Mouse (Mus musculus) limb, embryonic 10.5 days (tissue): ENCODE results near the gene Vwa5a. TPM values are rescaled to one million over a fixed set of nuclear protein-coding genes. Genes with fewer than 3 reads are reported as not detected.

Experiments
- DNase-seq: peaks from one replicate; pipeline ENCODE4 v3.0.0-alpha.2; 2017; ENCODE audit warnings: low spot score
- H3K27ac ChIP-seq: fragments of 300-500 bp; sonication (generic); 2 replicates; pipeline ENCODE4 v1.5.1; 2016; ENCODE audit warnings: mild to moderate bottlenecking
- H3K27me3 ChIP-seq: fragments of 300-500 bp; sonication (generic); 2 replicates; pipeline ENCODE4 v1.6.1; 2016; ENCODE audit warnings: low read depth, mild to moderate bottlenecking; ENCODE audit not compliant: poor library complexity, severe bottlenecking
- H3K36me3 ChIP-seq: fragments of 300-500 bp; sonication (generic); 2 replicates; pipeline ENCODE4 v1.6.1; 2016; ENCODE audit warnings: mild to moderate bottlenecking, moderate library complexity
- H3K4me1 ChIP-seq: fragments of 300-500 bp; sonication (generic); 2 replicates; pipeline ENCODE4 v1.6.1; 2016
- H3K4me3 ChIP-seq: fragments of 300-500 bp; sonication (generic); 2 replicates; pipeline ENCODE4 v1.5.1; 2016; ENCODE audit warnings: mild to moderate bottlenecking, moderate library complexity
- H3K9me3 ChIP-seq: fragments of 300-500 bp; sonication (generic); replicated peaks from 2 replicates; pipeline ENCODE4 v1.6.1; 2016; ENCODE audit warnings: mild to moderate bottlenecking
- WGBS: fragments of 180-500 bp; shearing (Covaris S2); methylation state at CpG from one replicate; pipeline ENCODE4 v1.1.7; 2016; 5-methylcytosine and 5-hydroxymethylcytosine counted together
- polyA plus RNA-seq: library from polyadenylated mRNA; unstranded; fragments of >200 nt; fragmentation: Nextera tagmentation; extraction: Ambion mirVana; gene quantifications from 2 replicates; pipeline ENCODE4 v1.2.1, GENCODE M21; 2016

Gene Vwa5a
- 4.8 and 7.8 TPM in 2 replicates for polyA plus RNA-seq

DNA sequence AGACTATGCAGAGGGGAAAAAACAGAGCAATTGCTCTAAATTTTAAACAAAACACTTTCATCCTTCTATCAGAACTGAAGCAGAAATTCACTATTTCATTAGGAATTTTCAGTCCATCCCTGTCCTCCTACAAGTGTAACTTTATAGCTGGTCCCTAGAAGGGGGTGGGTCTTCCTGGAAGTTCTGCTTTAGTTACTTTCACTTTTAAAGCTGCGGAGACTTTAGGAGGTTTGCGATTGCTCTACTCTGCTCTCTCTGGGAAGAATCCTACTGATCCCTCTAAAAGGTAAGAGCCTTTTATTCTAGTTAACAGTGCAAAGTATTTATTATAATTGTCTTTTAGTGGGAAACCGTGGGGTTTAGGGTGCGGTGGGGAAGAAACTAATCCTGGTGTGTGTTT lies at the start of gene Vwa5a:
Gene Vwa5a, plus strand, starts transcription at position 167 of the 400 bp plus-strand sequence.
- Histone ChIP-seq H3K9me3 (no peaks in the 10 kb centered on the region), H3K36me3 (no peaks in the 10 kb centered on the region), H3K4me1 (peaks cover 6% of the 10 kb centered on the region; the same call in 1 of the 2 replicates), H3K27ac (no peak within 1 kb of the TSS), H3K4me3 (peak within 1 kb of the TSS; percentile 54), H3K27me3 (no peaks in the 10 kb centered on the region)
- no peak for DNase-seq
- 6% methylated on average over 4 of the region's 4 CpGs for WGBS

- H3K27me3 ChIP-seq: no peaks in the 10 kb centered on the region
- H3K27ac ChIP-seq: no peak overlapping the region
- H3K4me1 ChIP-seq: no peaks in the 10 kb centered on the region
- no peaks in the 10 kb centered on the region for H3K9me3 ChIP-seq
- WGBS: 90% methylated on average over 2 of the region's 2 CpGs
- H3K4me3 ChIP-seq: no peak overlapping the region
- no peaks in the 10 kb centered on the region for H3K36me3 ChIP-seq
- DNase-seq: no peak
Observed at GRCm38 (mm10) chr9:38672887-38673286, 45.2 kb upstream of the Vwa5a start.

GRCm38 (mm10) chr9:38674501-38674900 lies 43.6 kb upstream of the Vwa5a start, which contains the start of gene Olfr918:
TSS of gene Olfr918 (minus strand) at chr9:38674601.
- Histone ChIP-seq H3K4me1 (no peaks in the 10 kb centered on the region), H3K27me3 (no peaks in the 10 kb centered on the region), H3K4me3 (no peak within 1 kb of the TSS), H3K36me3 (no peaks in the 10 kb centered on the region), H3K9me3 (no peaks in the 10 kb centered on the region), H3K27ac (no peak within 1 kb of the TSS)
- DNase-seq: no peak
- 95% methylated on average over 2 of the region's 2 CpGs for WGBS

DNA sequence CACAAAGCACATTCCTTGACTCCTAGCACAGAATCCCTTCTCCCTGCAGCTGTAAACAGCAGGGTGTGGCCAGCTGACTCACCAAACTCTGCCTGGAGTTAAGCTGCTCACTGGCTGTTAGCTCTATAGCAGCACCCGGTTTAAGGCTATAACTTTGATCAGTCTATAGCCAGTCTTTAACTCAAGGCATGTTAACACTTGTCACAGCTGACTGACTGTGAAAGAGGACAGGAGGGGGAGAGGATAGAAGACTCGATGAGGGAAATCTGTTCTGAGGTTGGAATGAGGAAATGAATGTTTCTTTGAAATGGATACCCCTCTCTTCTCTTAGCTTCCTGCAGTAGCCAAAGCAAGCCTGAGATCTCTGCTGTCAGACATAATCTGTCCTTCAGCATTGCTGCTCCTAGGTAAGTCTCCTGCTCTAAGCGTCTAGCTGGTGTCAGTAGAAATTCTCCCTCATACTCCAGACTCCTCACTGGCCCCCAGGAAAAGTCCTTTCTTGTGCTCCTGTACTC lies 916 bp downstream of the Vwa5a start:
- Histone ChIP-seq H3K9me3 (no peaks in the 10 kb centered on the region), H3K27ac (no peak overlapping the region), H3K27me3 (no peaks in the 10 kb centered on the region), H3K4me1 (peaks cover 6% of the 10 kb centered on the region; the same call in 1 of the 2 replicates), H3K36me3 (no peaks in the 10 kb centered on the region), H3K4me3 (peak overlapping the region; percentile 54)
- no peak for DNase-seq
- 5% methylated on average over 3 of the region's 3 CpGs for WGBS

GRCm38 (mm10) chr9:38724044-38724443 lies 6.0 kb downstream of the Vwa5a start:
- no peaks in the 10 kb centered on the region for H3K9me3 ChIP-seq
- no peak overlapping the region for H3K27ac ChIP-seq
- no peak for DNase-seq
- H3K36me3 ChIP-seq: no peaks in the 10 kb centered on the region
- H3K4me3 ChIP-seq: no peak overlapping the region
- H3K27me3 ChIP-seq: no peaks in the 10 kb centered on the region
- 93% methylated on average over 1 of the region's 1 CpGs for WGBS
- 0 out of 2 replicates have a peak, but pooled peaks cover 1% of the 10 kb centered on the region for H3K4me1 ChIP-seq

GRCm38 (mm10) chr9:38728218-38728617 lies 10.2 kb downstream of the Vwa5a start:
- H3K9me3 ChIP-seq: no peaks in the 10 kb centered on the region
- H3K36me3 ChIP-seq: no peaks in the 10 kb centered on the region
- no peaks in the 10 kb centered on the region for H3K27me3 ChIP-seq
- 76% methylated on average over 3 of the region's 3 CpGs for WGBS
- H3K4me3 ChIP-seq: no peak overlapping the region
- no peak for DNase-seq
- no peaks in the 10 kb centered on the region for H3K4me1 ChIP-seq
- no peak overlapping the region for H3K27ac ChIP-seq

DNA sequence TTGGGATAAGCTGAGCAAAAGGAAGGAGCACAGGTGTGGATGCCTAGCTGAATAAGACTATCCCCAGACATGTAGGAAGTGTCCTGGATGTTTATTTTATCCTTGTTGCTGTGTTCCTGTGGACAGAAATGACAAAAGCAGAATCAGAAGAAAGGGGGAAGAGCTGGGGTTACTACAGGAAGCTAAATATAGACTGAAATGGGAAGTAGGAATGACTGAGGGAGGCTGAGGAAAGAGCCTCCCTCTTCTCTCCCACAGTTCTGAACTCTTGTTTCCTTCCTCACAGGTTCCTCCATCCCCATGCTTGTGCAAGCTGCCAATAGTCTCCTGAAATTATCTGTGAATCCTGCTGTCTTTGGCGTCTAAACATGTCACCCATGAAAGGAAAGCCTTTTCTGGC lies 23.3 kb downstream of the Vwa5a start:
- H3K36me3 ChIP-seq: no peaks in the 10 kb centered on the region
- no peak overlapping the region for H3K4me3 ChIP-seq
- no peaks in the 10 kb centered on the region for H3K4me1 ChIP-seq
- H3K27ac ChIP-seq: no peak overlapping the region
- WGBS: 95% methylated on average over 1 of the region's 1 CpGs
- DNase-seq: no peak
- H3K27me3 ChIP-seq: no peaks in the 10 kb centered on the region
- no peaks in the 10 kb centered on the region for H3K9me3 ChIP-seq

DNA sequence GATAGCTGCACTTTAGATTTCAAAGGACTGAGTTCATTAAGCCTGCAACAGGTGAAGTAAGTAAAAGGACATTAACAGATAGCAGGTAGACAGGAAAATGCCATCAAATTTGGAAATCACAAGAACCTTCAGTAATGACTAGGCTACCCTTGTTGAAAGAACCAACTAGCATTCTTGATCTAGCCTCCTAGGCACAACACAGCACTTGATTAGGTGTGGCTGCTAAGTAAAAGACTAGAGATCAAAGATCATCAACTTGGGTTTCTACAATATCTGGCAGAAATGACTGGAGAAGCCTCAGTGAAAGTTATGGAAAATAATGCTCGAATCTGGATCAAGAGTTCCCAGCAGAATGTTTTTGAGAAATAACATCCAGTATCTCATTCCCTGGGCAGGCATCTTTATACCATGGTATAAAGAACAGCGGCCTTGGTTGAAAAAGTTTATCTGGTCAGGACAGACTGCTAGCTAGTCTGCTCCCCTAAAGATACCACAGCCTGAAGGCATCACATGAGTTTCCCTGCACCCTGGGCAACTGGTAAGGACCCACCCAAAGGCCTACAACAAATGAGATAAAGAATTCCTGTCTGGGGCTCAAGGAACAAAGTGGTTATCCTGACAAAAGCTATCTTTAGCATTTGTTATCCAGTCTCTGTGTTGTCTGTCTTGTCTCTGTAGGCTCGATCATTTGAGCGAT lies 26.7 kb downstream of the Vwa5a start:
- no peak overlapping the region for H3K27ac ChIP-seq
- no peaks in the 10 kb centered on the region for H3K36me3 ChIP-seq
- WGBS: 90% methylated on average over 4 of the region's 4 CpGs

DNA sequence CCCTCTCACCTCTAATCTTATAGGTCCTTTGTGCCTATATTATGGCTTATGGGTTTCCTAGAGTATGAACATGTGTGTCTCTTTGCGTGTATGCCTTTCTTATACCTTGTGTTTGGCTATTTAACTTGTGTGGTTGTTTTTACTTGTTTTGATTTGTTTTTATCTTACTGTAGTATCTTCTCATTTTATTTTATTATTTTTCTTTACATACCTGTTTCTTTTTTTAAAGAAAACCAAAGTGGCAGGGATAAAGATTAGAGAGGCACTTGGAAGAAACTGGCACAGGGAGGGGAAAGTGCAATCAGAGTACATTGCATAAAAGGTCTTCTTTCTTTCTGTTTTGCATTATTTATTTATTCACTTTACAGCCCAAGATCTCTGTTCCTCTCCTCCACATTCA lies 33.9 kb downstream of the Vwa5a start, which contains the start of gene Olfr920:
Gene Olfr920, plus strand, starts transcription at position 301 of the 400 bp plus-strand sequence.
- Histone ChIP-seq H3K9me3 (no peaks in the 10 kb centered on the region), H3K27ac (no peak within 1 kb of the TSS), H3K4me3 (no peak within 1 kb of the TSS), H3K27me3 (no peaks in the 10 kb centered on the region), H3K4me1 (no peaks in the 10 kb centered on the region), H3K36me3 (no peaks in the 10 kb centered on the region)
- DNase-seq: no peak
- WGBS: 97% methylated on average over 1 of the region's 1 CpGs

More for the DNA sequence above, 26.7 kb downstream of the Vwa5a start:
- no peak for DNase-seq
- Histone ChIP-seq H3K4me3 (no peak overlapping the region), H3K27me3 (no peaks in the 10 kb centered on the region), H3K9me3 (no peaks in the 10 kb centered on the region), H3K4me1 (no peaks in the 10 kb centered on the region)

GRCm38 (mm10) chr9:38772768-38773167 lies 54.7 kb downstream of the Vwa5a start, which contains the start of gene Olfr921:
TSS of gene Olfr921 (plus strand) at chr9:38773068.
- Histone ChIP-seq H3K9me3 (no peaks in the 10 kb centered on the region), H3K27me3 (no peaks in the 10 kb centered on the region), H3K4me3 (no peak within 1 kb of the TSS), H3K27ac (no peak within 1 kb of the TSS), H3K36me3 (no peaks in the 10 kb centered on the region), H3K4me1 (no peaks in the 10 kb centered on the region)
- DNase-seq: no peak

DNA sequence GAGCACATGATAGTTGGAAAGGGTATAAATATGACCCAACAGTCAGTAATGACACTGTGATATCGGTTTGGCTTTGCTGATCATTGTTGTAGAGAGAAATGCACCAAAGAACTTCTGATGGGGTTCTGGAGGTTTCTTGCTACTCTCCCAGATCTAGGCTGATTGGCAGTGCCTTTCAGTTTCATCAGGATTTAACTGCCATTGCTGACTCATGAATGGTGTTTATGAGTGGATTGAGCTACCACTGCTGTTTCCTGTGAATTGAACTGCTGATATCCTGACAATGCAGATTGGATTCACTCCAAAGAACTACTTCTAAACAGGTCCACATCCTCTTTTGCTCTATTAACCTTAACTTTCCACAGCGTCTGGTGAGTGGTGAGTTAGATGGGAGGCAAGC lies 74.6 kb downstream of the Vwa5a start:
- Histone ChIP-seq H3K9me3 (no peaks in the 10 kb centered on the region), H3K36me3 (no peaks in the 10 kb centered on the region), H3K4me3 (no peak overlapping the region), H3K27ac (no peak overlapping the region), H3K4me1 (no peaks in the 10 kb centered on the region), H3K27me3 (no peaks in the 10 kb centered on the region)
- WGBS: 88% methylated on average over 2 of the region's 2 CpGs
- no peak for DNase-seq
